Mouse (Mus musculus): ENCODE results near the gene Gm11060.

DNA sequence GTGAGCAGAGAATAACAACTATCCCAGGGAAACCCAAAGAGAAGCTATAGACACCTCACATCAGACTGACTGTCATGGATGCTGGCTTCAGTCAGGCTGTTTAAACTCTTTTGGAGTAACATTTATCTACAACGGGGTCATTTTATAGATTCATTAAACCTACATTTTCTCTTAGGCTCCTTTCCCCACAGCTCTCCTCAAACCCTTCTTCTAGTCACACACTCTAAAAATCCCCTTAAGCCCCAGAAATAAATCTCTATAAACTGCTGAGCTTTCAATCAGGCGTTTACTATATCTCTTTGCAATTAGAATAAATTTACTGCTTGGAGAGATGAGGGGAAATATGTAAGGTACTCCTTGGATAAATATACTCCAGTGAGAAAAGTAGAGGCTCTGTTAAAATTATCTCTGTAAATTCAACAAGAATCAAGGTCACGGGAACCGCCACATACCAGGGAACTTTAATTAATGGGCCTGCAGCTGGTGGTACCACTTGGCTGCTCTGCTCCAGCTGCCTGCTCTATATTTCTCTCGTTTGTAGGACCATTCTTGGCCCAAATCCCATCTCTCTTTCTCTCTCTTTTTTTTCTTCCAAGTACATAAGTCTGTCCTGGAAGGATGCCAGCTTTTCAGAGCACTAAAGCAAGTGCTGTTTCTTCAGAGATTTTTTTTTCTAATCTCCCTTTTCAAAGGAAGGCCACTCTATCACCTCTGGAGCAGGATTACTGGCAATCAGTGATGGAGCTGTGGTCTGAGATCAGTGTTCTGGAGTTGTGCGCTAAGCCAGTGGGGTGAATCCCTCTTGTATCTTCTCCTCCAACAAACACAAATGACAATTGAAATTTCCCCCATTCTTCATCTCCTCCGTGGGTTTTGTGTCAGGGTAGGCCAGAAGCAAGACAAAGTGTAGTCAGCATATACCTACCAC lies 2.0 kb upstream of the Gm11060 start:
- TF ChIP-seq CTCF (IDR thresholded peaks at IDR 0.05; ENCODE audit: low read depth) (no peak), EP300 (IDR thresholded peaks at IDR 0.05; ENCODE audit: low read depth) (no peak)

Measured in liver, embryonic 14.5 days (tissue).